Mouse (Mus musculus): ENCODE results near the gene Aqp6.

DNA sequence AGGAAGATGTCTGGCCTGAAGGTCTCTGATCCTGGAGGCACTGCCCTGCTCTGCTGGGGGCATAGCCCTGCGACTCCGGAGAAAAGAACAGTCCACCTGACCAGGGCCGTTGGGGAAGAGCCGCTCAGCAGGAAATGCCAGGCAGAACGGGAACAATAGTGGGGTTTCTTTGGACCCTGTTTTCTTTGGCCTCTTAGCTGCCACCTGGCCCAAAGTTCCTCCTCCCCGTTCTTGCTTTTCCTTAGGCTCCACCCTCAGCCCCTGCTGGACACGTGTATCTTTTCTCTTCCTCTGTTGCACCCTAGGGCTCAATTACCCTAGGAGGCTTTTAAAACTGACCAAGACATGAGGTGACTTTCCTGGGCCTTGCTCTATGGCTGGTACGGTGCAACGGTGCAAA lies 12.0 kb upstream of the Aqp6 start:
- TF ChIP-seq CTCF (conservative IDR thresholded peaks at IDR 0.05; ENCODE audit: insufficient read depth, insufficient read length, low read depth, low read length): no peak
- TF ChIP-seq POLR2A (IDR thresholded peaks at IDR 0.05; ENCODE audit: low read depth, low read length): no peak

Data from kidney, adult 2 months (tissue).